Mouse (Mus musculus) thymus, adult 2 months (tissue): ENCODE results near the gene Cap2.

Experiments used
- CTCF ChIP-seq: fragments of 200-500 bp; IDR thresholded peaks from 2 replicates; pipeline ENCODE4 v1.5.1; 2012; ENCODE audit warnings: mild to moderate bottlenecking, control low read depth, low read length, moderate library complexity, borderline replicate concordance; ENCODE audit not compliant: control insufficient read depth, poor library complexity, insufficient read depth; ENCODE audit errors: extremely low read depth
- POLR2A ChIP-seq: fragments of 200-500 bp; IDR thresholded peaks from 2 replicates; pipeline ENCODE4 v1.6.1; 2012; ENCODE audit warnings: mild to moderate bottlenecking, low read length, control low read depth, moderate library complexity; ENCODE audit not compliant: control insufficient read depth, poor library complexity, insufficient read depth; ENCODE audit errors: extremely low read depth

GRCm38 (mm10) chr13:46640608-46641468 lies 139.2 kb downstream of the Cap2 start:
- no peak for TF ChIP-seq CTCF
- TF ChIP-seq POLR2A, result no peak
